Mouse (Mus musculus): ENCODE measurements around the gene Tcea3.

DNA sequence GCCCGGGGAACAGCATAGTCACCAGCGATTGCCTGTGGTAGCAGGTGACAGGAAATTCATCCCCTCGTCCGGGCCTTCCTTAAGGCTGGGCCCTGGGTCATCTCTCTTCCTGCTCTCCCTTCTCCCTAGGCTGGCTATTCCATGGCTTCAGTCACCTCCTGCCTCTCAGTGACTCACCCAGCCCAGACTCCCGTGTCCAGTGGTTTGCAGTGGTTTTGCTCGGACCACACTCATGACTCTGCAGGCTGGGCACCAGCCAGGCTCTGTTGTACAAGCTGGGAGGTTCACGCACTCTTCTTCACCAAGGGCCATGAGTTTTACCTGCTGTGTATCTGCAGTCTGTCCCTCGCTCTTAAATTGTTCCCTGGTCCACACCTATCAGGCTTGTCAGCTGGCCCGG is 36.6 kb upstream of the Tcea3 start:
- no peak for TF ChIP-seq CTCF (IDR thresholded peaks at IDR 0.05)
- TF ChIP-seq EP300 (IDR thresholded peaks at IDR 0.05), result no peak

Measured in lung, postnatal 0 days (tissue).